Mouse (Mus musculus): ENCODE measurements around the gene Tmigd3.

- no peak for TF ChIP-seq POLR2A (IDR thresholded peaks at IDR 0.05; ENCODE audit: low read depth, low read length)
- no peak for TF ChIP-seq CTCF (IDR thresholded peaks at IDR 0.05; ENCODE audit: extremely low read depth, insufficient read depth, insufficient read length, insufficient replicate concordance)
These were observed 1.3 kb downstream of the Tmigd3 start for GRCm38 (mm10) chr3:105872034-105872433.
